Mouse (Mus musculus): ENCODE data around the gene Srebf2.

Gene Srebf2

DNA sequence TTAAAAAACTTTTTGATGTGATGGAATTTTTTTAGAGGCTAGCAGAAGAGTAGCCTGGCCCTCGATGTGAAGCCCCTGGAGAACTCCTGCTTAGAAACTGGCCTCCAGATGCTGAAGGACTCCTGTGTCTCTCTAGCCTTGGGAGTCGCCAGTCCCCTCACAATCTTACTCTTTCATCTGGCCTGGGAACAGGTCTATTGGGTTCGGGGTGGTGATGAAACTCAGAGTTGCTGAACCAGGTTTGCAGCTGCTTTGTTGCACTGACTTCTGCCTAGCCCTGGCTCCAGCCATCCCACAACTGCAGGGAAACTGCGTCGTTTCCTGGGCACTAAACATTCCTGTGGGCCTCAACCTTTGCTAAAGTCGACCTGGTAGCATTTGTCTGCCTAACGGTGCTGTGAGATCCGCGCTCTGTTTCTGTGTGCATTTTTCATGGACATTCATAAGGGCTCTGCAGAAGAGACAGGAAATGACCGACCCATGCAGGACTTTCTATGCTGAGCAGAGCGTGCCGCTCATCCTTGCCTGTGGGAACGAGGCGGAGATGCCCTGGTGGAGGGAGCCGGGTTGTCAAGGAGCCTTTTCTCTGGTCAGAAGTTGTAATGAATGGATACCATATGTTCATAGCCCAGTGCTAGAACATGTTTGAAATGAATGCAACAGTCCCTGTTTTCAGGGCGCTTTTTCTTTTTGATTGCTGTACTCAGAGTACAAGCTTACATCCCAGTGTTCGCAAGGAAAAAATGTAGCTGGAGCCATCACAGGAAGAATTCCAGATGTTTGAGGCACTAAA is 11.5 kb downstream of the Srebf2 start:
- no peak for DNase-seq

DNA sequence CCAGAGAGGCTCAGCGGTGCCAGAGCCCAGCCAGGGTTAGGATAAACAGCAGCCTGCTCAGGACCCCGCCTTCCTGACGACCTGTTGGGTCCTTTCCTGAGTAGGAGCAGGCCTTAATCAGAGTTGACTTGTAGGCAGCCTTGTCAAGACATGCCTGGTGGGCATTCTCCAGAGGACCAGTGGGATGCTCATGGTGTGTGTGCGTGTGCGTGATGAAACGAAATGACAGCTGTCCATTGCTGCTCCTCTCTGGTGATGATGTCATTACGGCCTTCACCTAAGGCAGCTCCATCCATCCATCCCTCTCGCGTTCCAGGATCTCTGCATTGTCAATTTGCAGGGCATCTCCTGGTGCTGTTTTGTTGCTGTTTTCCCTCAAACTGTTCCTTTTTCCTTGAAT is 12.5 kb downstream of the Srebf2 start:
- DNase-seq = no peak

- DNase-seq = no peak
Observed at GRCm38 (mm10) chr15:82160731-82161640, 14.0 kb downstream of the Srebf2 start.

- DNase-seq = no peak
Observed at GRCm38 (mm10) chr15:82161965-82162600, 15.1 kb downstream of the Srebf2 start.

- DNase-seq = no peak
Observed at GRCm38 (mm10) chr15:82163356-82164060, 16.5 kb downstream of the Srebf2 start.

- DNase-seq = peak; percentile 61
Observed at GRCm38 (mm10) chr15:82164061-82164399, 17.0 kb downstream of the Srebf2 start.

DNA sequence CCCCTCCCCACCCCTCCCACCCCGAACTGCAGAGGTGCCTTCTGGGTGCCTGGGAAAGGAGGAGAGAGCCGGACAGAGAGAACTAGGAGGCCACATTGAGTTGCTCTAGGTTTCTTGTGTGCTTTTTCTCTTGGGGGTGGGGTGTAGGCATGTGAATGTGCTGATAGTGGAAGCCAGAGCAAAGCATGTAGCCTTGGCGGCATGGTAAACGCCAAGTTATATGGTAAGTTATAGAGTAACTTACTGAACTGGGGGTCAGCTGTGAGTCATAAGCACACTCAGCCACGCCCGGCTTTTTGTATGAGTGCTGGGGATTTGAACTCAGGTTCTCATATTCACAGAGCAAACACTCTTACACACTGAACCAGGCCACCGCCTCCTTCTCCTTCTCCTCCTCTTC is 17.5 kb downstream of the Srebf2 start:
- DNase-seq = peak; percentile 52

- peak; percentile 89 for DNase-seq
Observed at GRCm38 (mm10) chr15:82165332-82166239, 18.6 kb downstream of the Srebf2 start.

DNA sequence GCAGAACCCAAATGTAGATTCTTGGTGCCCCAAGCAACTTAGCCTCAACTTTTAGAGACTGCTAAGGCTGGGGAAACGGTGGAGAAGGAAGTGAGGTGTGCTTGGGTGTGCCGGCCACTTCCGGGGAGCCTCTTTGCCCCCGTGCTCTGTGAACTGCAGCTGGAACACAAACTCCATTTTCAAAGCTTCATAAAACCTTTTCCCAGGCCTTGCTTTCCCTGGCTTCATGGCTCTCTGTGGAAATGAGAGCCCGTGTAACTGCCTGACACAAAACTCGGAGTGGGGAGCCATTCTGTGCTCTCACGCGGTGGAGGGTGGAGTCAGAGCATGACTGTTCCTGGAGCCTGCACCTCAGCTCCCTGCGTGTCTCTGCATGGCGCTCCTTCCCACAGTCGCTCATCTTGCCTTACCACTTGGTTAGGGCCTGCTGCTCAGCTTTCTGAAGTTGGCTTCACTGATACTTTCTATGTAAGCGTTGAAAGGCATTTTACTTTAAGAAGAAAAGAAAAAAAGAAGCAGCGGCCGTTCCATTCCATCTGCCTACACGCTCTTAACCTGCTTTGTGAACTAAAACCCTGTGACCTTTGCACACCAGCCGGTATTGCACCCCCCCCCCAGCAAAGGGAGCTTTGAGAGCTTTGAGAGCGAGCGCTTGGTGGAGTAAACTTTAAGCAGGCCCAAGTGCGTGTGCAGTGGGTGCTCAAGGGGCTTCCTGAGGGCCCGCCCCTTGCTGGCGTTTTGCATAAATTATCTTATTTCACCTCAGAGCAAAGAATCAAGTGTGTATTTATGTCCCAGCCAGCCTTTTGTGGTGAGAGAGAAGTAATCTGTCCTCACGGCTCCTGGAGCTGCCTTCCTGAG is 19.5 kb downstream of the Srebf2 start:
- DNase-seq = peak; percentile 36

GRCm38 (mm10) chr15:82167201-82168168 is 20.5 kb downstream of the Srebf2 start:
- no peak for DNase-seq

DNA sequence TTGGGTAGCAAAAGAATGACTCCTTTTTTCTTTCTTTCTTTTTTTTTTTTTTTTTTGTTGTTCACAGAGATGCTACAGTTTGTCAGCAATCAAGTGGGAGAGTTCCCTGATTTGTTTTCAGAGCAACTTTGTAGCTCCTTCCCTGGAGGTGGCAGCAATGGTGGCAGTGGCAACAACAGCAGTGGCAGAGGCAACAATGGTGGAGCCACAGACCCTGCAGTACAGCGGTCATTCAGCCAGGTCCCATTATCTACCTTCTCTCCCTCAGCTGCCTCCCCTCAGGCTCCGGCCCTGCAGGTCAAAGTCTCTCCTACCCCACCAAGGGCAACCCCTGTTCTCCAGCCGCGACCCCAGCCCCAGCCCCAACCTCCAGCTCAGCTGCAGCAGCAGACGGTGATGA is 22.7 kb downstream of the Srebf2 start:
- DNase-seq = no peak

- DNase-seq = no peak
Observed at GRCm38 (mm10) chr15:82170437-82171377, 23.7 kb downstream of the Srebf2 start.

GRCm38 (mm10) chr15:82172648-82173047 is 25.7 kb downstream of the Srebf2 start:
- DNase-seq = no peak

- DNase-seq = no peak
Observed at GRCm38 (mm10) chr15:82175091-82175490, 28.1 kb downstream of the Srebf2 start.

GRCm38 (mm10) chr15:82177743-82178290 is 30.8 kb downstream of the Srebf2 start:
- DNase-seq = no peak

DNA sequence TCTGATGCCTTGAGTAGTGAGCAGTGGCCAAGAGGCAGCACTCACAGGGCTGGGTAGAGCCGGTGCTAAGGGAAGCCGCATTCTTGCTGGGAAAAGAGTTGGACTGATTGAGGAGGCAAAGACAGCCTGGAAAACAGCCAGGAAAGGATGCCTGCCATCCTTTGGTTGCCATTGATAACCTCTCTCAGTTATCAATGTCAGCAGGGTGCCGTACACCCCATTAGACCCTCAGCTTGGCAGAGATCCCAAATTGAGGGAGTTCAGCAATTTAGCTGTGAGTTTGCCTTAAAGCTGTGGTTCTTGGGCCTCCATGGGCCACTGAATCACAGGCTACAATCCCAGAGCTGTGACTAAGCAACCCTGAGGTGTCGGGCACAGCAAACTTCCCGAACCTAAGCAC is 34.1 kb downstream of the Srebf2 start:
- DNase-seq = no peak

GRCm38 (mm10) chr15:82182311-82182710 is 35.3 kb downstream of the Srebf2 start:
- no peak for DNase-seq

- no peak for DNase-seq
Observed at GRCm38 (mm10) chr15:82183596-82183995, 36.6 kb downstream of the Srebf2 start.

Measured in liver (tissue).